Mouse (Mus musculus) megakaryocyte, embryonic 14.5 days (primary cell): ENCODE measurements at regions not wholly inside any gene's neighbourhood (a gene's known extent, or its start where the extent isn't known, plus 50 kb on each side); places are given as distances from the start of the nearest gene placed in this dataset.

ENCODE experiments used
- FLI1 ChIP-seq: IDR thresholded peaks from 2 replicates; pipeline ENCODE4 v1.6.1; 2012; ENCODE audit warnings: low read length, inconsistent platforms, mixed read lengths
- GATA1 ChIP-seq: IDR thresholded peaks from 3 replicates; pipeline ENCODE4 v1.6.1; 2012; ENCODE audit warnings: mixed read lengths, low read length, inconsistent platforms, borderline replicate concordance

GRCm38 (mm10) chr1:128803058-128803432 lies 211.0 kb upstream of the Cxcr4 start:
- no peak for TF ChIP-seq GATA1
- TF ChIP-seq FLI1: no peak
